Mouse (Mus musculus): ENCODE results near the gene Rragc. TPM values are rescaled to one million over a fixed set of nuclear protein-coding genes. Genes with fewer than 3 reads are reported as not detected.

The Rragc gene
- polyA plus RNA-seq, 1 experiment from 2014 or later = 54.3 TPM

GRCm38 (mm10) chr4:123968663-123969321 is 51.5 kb downstream of the Rragc start:
- 69% methylated on average over 8 of the region's 8 CpGs for WGBS
- DNase-seq (no peak), ATAC-seq (ENCODE audit: insufficient read depth) (no peak)
- Histone ChIP-seq H3K9ac (no peak overlapping the region), H3K4me3 (ENCODE audit: low read depth, low read length) (no peak overlapping the region), H3K9me3 (ENCODE audit: low read depth, low read length) (no peaks in the 10 kb centered on the region), H3K27me3 (ENCODE audit: insufficient read depth, low read length) (peaks cover 13% of the 10 kb centered on the region; the same call in 1 of the 2 replicates), H3K4me1 (ENCODE audit: insufficient read depth) (no peaks in the 10 kb centered on the region), H3K36me3 (ENCODE audit: insufficient read depth) (no peaks in the 10 kb centered on the region), H3K4me2 (no peak overlapping the region), H3K27ac (ENCODE audit: low read depth) (no peak overlapping the region)
- TF ChIP-seq CTCF (IDR thresholded peaks at IDR 0.05; ENCODE audit: low read depth) = no peak

GRCm38 (mm10) chr4:123969458-123969857 is 52.2 kb downstream of the Rragc start:
- Histone ChIP-seq H3K36me3 (ENCODE audit: insufficient read depth) (no peaks in the 10 kb centered on the region), H3K4me1 (ENCODE audit: insufficient read depth) (no peaks in the 10 kb centered on the region), H3K4me2 (no peak overlapping the region), H3K4me3 (ENCODE audit: low read depth, low read length) (no peak overlapping the region), H3K9me3 (ENCODE audit: low read depth, low read length) (no peaks in the 10 kb centered on the region), H3K27ac (ENCODE audit: low read depth) (no peak overlapping the region), H3K27me3 (ENCODE audit: insufficient read depth, low read length) (peaks cover 13% of the 10 kb centered on the region; the same call in 1 of the 2 replicates), H3K9ac (no peak overlapping the region)
- no peak for TF ChIP-seq CTCF (IDR thresholded peaks at IDR 0.05; ENCODE audit: low read depth)
- DNase-seq (no peak), ATAC-seq (ENCODE audit: insufficient read depth) (no peak)
- WGBS = 61% methylated on average over 7 of the region's 7 CpGs

- no peaks in the 10 kb centered on the region for H3K36me3 ChIP-seq (ENCODE audit: insufficient read depth)
- H3K4me2 ChIP-seq = no peak overlapping the region
- H3K4me1 ChIP-seq (ENCODE audit: insufficient read depth) = no peaks in the 10 kb centered on the region
- H3K27me3 ChIP-seq (ENCODE audit: insufficient read depth, low read length) = peaks cover 13% of the 10 kb centered on the region; the same call in 1 of the 2 replicates
- peak; percentile 36 for DNase-seq
- no peak overlapping the region for H3K27ac ChIP-seq (ENCODE audit: low read depth)
- WGBS = 84% methylated on average over 4 of the region's 4 CpGs
- H3K9me3 ChIP-seq (ENCODE audit: low read depth, low read length) = no peaks in the 10 kb centered on the region
- ATAC-seq (ENCODE audit: insufficient read depth) = no peak
- H3K9ac ChIP-seq = no peak overlapping the region
- peak; percentile 62 for TF ChIP-seq CTCF (IDR thresholded peaks at IDR 0.05; ENCODE audit: low read depth)
- no peak overlapping the region for H3K4me3 ChIP-seq (ENCODE audit: low read depth, low read length)
Observed at GRCm38 (mm10) chr4:123971059-123971458, 53.8 kb downstream of the Rragc start.

- Histone ChIP-seq H3K4me2 (peak overlapping the region; percentile 58), H3K4me3 (ENCODE audit: low read depth, low read length) (peak overlapping the region; percentile 21), H3K4me1 (ENCODE audit: insufficient read depth) (no peaks in the 10 kb centered on the region), H3K27me3 (ENCODE audit: insufficient read depth, low read length) (peaks cover 13% of the 10 kb centered on the region; the same call in 1 of the 2 replicates), H3K27ac (ENCODE audit: low read depth) (no peak overlapping the region), H3K9ac (no peak overlapping the region), H3K9me3 (ENCODE audit: low read depth, low read length) (no peaks in the 10 kb centered on the region), H3K36me3 (ENCODE audit: insufficient read depth) (no peaks in the 10 kb centered on the region)
- WGBS = 8% methylated on average over 29 of the region's 29 CpGs
- DNase-seq (no peak), ATAC-seq (ENCODE audit: insufficient read depth) (no peak; the same call in 1 of the 2 replicates)
- TF ChIP-seq CTCF (IDR thresholded peaks at IDR 0.05; ENCODE audit: low read depth) = no peak
Observed at GRCm38 (mm10) chr4:123972423-123973049, 55.3 kb downstream of the Rragc start.

GRCm38 (mm10) chr4:123982105-123982504 is 64.9 kb downstream of the Rragc start:
- no peak for ATAC-seq (ENCODE audit: insufficient read depth)
- H3K27ac ChIP-seq (ENCODE audit: low read depth) = no peak overlapping the region
- WGBS = 61% methylated on average over 5 of the region's 5 CpGs
- no peak overlapping the region for H3K4me2 ChIP-seq
- no peak for DNase-seq
- no peak overlapping the region for H3K9ac ChIP-seq
- no peaks in the 10 kb centered on the region for H3K27me3 ChIP-seq (ENCODE audit: insufficient read depth, low read length)
- H3K36me3 ChIP-seq (ENCODE audit: insufficient read depth) = no peaks in the 10 kb centered on the region
- no peak overlapping the region for H3K4me3 ChIP-seq (ENCODE audit: low read depth, low read length)
- H3K4me1 ChIP-seq (ENCODE audit: insufficient read depth) = no peaks in the 10 kb centered on the region
- H3K9me3 ChIP-seq (ENCODE audit: low read depth, low read length) = no peaks in the 10 kb centered on the region
- no peak for TF ChIP-seq CTCF (IDR thresholded peaks at IDR 0.05; ENCODE audit: low read depth)

Other genes starting within 250 kb of the Rragc start
- gene Macf1, start 233.1 kb upstream of the Rragc start, polyA plus RNA-seq (2014; fragmentation: Nextera tagmentation; extraction: Ambion mirVana) = 103 and 107 TPM in 2 replicates
- gene Ndufs5, start 199.2 kb upstream of the Rragc start, polyA plus RNA-seq (2014; fragmentation: Nextera tagmentation; extraction: Ambion mirVana) = 313 TPM in 2 replicates
- gene Akirin1, start 167.1 kb upstream of the Rragc start, polyA plus RNA-seq (2014; fragmentation: Nextera tagmentation; extraction: Ambion mirVana) = 48.0 and 49.6 TPM in 2 replicates
- gene Rhbdl2, start 129.6 kb upstream of the Rragc start, polyA plus RNA-seq (2014; fragmentation: Nextera tagmentation; extraction: Ambion mirVana) = 0.72 and 1.1 TPM in 2 replicates
- gene 4933427I04Rik, start 57.8 kb upstream of the Rragc start, polyA plus RNA-seq (2014; fragmentation: Nextera tagmentation; extraction: Ambion mirVana) = 0.11 TPM in 1 of 2 replicates, not detected in the other
- 61.5 and 81.4 TPM in 2 replicates for gene Mycbp, start 12.6 kb upstream of the Rragc start, polyA plus RNA-seq (2014; fragmentation: Nextera tagmentation; extraction: Ambion mirVana)
- gene 4930535I16Rik, start 576 bp downstream of the Rragc start, polyA plus RNA-seq (2014; fragmentation: Nextera tagmentation; extraction: Ambion mirVana) = not detected in 2 replicates

All from lung, embryonic 14.5 days (tissue).